Mouse (Mus musculus) neutrophil, adult 5-6 weeks (primary cell): ENCODE results near the gene Sipa1l3. TPM values are rescaled to one million over a fixed set of nuclear protein-coding genes. Genes with fewer than 3 reads are reported as not detected.

Experiments
- ATAC-seq: fragments of 151-379, 151-347 bp; 2 replicates; pipeline ENCODE4 v1.8.0; 2017; ENCODE audit warnings: mild to moderate bottlenecking, moderate TSS enrichment; ENCODE audit not compliant: insufficient number of reproducible peaks, poor library complexity, low FRiP score, severe bottlenecking; ENCODE audit errors: extremely low read depth
- total RNA-seq: library from RNA; stranded (forward); fragments of 200-1000 nt; gene quantifications from 2 replicates; pipeline ENCODE4 v1.2.3, GENCODE M21; 2017

Sipa1l3 gene
- total RNA-seq, 1 experiment from 2014 or later = 10.8 TPM

DNA sequence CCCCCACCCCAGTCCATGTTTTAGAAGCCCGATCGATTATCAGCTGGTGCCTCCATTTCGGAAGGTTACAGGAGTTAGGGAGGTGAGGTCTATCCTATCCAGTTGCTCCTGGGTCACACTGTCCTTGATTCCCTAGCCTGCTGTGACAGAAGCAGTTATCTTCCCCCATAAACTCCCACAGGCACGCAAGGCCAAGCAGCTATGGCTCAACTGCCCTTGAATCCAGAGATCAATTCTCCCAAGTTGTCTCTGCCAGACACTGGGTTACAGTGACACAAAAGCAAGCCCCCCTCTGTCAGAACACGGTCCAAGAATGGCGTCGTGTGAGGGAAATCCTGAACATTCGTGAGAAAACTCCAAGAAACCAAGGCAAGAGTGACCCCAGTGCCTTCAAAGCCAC is 163.0 kb downstream of the Sipa1l3 start:
- no peak for ATAC-seq

DNA sequence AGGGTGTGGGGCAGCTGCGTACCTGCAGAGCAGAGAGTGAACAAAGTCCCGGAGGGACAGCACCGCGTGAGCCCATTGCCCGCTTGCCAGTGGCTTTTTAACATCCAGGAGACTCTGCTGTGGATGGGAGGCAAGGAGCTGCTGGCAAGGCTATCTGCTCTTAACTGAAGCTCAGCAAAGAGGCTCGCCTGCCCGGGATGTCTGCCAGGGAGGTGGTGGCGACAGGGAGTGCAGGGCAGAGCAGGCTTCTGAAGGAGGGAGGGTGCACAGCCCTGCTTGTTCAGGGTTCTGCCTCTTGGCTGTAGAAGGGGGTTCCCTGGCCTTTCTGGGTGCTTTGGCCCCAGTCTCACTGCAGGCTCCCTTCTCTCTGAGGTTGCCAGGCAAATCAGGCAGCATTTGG is 164.3 kb downstream of the Sipa1l3 start:
- no peak for ATAC-seq

DNA sequence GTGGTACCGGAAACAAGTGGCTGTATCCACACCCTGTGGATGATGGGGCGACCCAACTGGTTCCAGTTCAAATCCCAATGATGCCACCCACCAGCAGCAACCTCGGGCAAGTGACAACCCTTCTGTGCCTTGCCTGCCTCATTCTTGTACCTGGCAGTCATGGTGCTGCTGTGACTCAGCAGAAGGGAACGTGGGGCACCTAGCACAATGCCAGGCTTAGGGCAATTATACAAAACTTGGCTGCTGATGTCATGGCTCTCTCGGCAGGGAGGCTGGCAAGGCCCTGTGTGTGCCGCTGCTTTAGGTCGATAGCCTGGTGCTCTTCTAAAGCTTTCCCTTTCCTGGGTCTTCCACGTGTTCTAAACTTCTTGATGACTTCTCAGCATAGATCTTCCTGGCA is 166.2 kb downstream of the Sipa1l3 start:
- no peak for ATAC-seq

DNA sequence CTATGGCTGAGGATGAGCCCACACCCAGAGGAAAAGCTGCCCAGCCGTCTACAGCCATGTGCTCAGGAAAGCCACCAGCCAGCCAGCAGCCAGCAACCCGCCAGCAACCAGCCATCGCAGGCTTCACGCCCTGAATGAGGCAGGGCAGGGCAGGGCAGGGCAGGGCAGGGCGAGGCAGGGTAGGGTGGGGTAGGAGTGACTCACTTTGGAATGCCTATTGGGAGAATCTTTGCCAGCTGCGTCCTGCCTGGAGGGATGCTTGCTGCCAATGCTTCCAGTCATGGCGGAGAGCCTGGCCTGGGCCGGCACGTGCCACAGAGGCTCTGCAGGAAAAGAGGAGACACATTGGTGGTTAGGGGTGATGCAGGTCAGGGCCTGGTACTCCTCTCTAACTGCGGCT is 168.0 kb downstream of the Sipa1l3 start:
- ATAC-seq = no peak

DNA sequence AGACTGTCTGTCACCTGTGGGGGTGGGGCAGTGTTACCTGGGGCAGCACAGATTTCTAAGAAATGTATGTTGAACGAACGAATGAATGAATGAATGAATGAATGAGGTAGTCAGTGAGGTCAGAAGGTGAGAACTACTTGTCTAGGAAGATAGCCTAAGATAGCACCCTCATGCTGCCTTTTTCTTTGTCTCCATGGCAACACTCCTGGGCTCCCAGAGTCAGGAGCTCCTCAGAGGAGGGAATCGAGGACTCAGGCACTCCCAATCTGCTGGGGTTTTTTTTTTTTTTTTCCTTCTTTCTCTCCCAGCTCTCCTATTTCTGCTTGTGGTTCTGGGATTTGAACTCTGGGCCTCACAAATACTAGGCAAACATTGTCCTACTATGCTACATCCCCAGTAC is 172.2 kb downstream of the Sipa1l3 start:
- no peak for ATAC-seq

DNA sequence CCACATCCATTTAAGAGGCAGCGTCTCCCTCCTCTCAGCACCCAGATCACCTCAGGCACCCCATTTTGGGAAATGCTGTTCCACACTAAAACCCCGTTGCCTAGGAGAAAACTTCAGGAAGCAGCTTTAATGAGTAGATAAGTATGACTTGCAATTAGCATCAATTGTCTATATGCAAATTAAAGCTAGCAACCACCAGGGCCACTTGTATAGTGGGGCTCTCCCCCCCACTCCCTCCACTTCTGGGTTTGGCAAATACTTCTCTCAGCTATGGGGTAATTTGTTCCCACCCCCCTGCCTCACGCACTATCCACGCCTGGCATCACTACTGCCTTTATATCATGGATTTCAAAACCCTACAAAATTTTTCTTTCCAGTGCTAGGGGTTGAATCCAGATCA is 172.9 kb downstream of the Sipa1l3 start:
- no peak for ATAC-seq

DNA sequence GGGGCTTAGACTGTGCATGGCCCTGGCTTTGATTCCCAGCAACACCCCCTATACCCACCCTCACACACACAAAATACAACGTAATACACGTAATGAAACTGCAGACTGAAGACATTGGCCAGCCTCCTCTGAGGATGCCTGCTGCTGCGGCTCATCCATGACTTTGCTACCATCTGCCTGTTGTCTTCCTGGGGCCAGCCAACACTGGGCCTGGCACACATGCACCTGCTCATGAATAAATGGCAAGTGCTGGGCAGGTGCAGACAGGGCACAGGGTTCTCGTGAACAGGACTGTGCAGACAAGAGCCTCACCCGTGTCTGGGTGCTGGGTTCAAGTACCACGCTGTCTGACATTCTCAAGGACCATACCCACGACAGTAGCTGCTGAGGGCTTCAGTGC is 174.7 kb downstream of the Sipa1l3 start:
- ATAC-seq = no peak

DNA sequence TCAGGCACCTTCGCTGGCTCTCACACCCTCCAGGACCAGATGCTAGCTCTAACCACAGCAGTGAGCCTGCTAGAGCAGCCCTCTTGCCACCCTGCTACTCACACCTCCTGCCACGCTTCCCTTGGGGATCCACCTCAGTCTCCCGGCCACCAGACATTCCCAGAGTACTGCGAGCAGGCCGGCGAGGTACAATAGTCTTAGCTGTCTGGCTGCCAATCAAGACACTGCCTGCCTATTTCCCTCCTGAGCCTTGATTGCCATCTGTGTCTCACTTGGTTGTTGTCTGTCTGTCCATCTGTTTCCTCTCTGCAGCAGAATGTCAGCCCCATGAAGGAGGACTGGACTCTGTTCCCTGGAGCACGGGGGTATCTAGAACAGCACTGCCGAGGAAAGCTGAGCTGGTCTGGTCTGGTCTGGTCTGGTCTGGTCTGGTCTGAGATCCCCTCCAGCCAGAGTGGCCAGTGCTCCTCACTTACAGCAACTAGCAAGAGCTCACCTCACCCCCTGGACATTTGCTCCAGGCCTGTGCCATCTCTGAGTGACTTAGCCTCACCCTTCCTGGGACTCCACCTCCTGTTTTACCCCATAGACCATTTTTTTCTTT is 175.8 kb downstream of the Sipa1l3 start:
- ATAC-seq = no peak

DNA sequence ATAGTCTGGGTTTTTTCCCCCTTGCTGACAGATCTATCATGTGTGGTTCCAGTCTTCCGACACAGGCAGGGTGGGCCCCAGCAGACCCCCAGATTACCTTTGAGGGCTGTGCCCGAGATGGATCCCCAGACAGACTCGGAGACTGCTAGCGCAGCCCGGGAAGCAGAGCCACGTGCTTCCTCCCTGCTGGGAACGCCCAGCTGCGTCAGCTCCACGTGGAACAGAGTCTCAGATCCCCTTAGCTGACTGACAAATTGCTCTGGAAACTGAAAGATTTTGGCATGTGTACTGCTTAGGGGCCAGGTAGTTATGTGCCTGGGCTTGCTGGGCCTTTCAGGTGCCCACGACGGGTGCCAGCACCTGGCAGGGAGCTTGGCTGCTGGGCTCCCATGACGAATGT is 176.7 kb downstream of the Sipa1l3 start:
- no peak for ATAC-seq

DNA sequence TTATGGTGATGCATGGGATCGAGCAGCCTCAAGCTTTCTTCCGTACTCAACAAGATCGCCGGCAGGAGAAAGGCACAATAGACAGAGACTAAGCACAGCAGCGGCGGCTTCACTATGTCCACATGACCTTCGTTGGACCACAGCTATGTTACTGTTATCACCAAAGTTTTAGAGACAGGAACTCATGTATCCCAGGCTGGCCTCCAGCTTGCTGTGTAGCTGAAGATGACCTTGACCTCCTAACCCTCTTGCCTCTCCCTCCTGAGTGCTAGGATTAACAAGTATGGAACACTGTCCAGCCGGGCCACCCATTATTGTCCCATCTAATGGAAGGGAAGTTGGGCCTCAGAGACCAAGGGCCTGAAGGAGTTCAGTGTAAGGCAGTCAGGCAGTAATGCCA is 177.6 kb downstream of the Sipa1l3 start:
- no peak for ATAC-seq

DNA sequence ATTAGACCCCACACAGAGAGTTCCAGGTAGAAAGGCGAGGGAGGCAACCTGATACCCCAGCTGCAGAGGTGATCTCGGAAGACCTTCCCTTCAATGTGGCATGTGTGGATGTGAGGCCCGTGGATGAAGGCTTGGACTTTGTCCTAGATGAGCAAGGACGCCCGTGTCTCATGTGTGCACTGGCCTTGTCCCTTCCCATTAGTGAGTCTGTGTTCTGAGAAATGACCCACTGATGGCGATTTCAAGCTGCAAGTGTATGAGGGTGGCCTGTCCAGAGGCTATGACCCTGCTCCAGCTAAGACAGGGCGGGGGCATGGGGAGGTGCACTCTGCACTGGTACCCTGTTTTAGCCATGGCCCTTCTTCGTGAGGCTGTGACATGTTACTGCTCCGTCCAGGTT is 178.2 kb downstream of the Sipa1l3 start:
- no peak for ATAC-seq

DNA sequence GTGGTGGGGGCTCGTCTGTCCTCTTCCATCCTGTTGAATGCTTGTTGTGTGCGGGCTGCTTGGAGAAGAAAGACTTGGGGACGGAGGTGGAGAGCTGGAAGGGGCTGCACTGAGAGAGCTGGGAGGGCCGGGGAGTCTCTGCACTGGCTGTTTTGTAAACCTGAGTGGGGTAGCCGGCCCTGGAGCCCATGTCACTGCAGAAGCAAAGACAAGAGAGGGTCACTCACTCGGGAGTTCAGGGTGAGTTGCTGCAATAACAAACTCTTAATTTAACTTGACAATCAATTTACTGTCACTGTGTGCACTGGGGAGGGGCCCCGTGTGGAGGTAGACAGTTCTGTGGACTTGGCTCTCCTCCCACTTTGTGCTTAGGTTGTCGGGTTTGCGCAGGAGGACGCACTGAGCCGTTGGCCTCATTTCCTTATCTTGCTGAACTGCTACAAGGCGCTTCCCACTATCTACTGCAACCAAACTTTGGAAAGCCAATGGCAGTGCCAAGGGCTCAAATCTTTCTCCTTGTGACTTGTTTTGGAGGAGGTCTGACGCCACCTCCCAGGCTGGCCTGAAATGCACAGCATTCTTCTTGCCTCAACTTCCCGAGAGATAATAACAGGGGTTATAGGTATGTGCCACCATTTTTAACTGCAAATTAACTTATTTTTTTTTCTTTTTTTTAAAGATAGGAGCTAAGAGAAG is 179.3 kb downstream of the Sipa1l3 start:
- ATAC-seq = no peak

DNA sequence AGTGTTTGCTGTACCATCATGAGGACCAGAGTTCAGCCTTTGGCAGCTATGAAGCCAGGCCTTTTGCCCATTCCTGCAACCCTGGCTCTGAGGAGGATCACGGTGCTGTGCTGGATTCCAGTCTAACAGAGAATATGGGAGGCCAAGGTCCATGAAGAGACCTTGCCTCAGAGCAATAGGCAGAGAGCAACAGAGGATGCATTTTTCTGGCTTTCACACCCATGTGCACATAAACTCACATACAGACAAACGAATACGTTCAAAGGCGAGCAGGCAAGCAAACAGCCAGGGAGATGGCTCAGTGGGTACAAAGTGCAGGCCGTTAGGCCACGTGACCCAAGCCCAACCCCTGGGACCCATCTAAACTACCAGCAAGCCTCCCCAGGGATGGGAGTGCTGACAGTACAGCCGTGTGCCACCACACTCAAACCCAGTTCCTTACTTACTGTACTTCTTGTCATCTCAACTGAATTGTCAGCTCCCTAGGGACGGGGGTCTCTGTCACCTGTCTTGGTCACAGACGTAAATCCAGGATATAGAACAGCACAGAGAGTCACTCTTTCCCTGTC is 180.0 kb downstream of the Sipa1l3 start:
- no peak for ATAC-seq

DNA sequence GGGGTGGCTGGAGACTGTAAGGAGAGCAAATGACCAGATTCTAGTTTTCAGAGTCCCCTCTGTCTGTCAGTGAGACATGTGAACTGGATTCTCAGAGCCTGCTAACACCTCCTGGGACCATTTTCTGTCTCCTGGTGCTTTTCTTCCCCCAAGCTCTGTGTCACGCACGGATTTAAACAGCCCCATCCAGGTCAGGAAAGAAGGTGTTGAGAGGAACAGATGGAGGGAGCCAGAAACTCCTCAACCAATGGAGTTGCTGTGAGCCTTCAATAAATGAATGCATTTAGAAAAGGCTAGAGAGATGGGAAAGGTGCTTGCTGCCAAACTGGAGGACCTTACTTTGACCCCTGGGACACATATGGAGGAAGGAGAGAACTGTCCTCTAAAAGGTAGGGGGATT is 180.7 kb downstream of the Sipa1l3 start:
- no peak for ATAC-seq

DNA sequence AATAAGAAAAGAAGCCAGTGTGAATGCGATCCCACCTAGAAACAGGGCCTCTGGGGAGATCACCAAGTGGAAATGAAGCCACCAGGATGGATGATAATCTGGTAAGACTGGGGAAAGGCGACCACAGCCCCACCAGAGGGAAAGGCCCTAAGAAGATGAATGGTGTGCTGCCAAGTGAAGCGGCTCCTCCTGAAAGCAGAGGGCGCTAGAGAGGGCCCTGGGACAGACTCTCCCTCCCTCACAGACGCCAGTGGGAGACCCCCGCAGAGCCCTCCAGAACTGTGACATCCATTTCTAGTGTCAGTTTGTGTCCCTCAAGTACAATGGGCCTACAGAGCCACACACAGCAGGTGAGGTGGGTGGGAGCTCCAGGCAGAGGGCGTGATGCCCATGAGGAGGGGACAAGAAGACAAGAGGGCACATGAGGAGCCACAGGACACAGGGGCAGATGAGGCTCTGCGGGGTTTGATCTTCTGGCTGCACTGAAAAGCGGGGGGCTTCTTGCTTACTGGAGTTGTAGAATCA is 181.6 kb downstream of the Sipa1l3 start:
- ATAC-seq = no peak

DNA sequence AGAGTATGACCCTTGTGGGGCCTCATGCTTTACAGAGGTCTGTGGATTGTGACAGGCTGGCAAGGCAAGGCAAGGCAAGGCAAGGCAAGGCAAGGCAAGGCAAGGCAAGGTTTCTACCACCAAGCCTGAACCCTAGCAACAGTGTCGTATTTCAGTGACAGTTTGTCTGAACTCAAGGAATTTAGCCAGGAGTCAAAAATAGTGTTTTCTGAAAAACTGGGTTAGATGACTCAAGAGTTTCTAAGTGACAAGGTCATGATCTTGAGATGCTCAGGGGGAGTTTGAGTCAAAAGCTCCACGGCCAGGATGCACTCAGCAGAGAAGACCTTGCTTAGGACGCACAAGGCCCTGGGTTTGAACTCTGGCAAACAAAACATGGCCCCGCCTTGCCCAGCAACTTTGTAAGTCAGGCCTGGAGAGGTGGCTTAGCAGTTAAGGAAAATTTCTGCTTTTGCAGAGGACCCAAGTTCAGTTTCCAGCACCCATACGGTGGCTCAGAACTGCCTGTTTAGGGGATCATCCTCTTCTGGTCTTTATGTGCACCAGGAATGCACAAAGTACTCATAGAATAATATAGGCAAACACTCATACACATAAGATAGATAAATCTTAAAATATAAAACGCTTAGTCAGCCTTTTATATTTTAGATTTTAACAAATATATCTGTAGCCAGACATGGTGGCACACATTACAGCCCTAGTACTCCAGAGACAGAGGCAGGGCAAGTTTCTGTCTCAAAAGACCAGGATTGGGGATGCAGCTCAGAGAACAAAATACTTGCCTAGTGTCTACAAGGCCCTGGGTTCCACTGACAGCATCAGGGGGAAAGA is 182.4 kb downstream of the Sipa1l3 start:
- ATAC-seq = no peak

DNA sequence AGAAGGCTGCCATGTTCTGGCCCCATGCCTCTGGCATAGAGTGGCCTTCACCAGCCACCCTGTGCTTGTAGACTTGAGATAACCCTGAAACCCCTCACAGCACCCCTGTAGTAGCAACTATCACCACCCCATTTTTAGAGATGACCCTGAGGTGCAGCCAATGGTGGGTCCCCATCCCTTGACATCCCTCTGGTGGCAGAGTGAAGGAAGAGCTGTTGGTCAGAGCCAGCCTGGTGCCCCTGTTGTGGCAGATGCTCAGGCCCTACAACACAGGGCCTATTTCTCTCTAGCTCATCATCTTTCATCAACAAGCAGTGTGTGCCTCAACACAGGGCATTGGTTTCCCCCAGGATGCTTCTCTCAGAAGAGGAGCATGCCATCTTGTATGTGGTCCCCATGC is 183.2 kb downstream of the Sipa1l3 start:
- no peak for ATAC-seq

DNA sequence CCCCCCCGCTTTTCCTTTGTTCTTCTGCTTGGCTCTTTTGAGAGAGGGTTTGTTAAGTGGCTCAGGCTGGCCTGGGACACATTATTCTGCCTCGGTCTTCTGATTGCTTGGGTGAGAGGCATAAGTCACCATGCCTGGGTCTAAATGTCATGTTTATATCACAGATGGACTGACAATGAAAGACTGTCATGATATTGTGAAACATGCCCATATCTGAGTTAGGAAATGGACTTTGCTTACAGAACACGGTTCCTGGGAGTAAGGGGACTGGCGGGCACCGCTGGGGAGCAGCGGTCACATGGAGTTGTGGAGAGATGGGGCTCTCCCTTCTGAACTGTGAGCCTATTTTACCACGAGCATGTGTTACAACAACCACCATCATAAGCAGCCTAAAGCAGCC is 184.3 kb downstream of the Sipa1l3 start:
- ATAC-seq = no peak

DNA sequence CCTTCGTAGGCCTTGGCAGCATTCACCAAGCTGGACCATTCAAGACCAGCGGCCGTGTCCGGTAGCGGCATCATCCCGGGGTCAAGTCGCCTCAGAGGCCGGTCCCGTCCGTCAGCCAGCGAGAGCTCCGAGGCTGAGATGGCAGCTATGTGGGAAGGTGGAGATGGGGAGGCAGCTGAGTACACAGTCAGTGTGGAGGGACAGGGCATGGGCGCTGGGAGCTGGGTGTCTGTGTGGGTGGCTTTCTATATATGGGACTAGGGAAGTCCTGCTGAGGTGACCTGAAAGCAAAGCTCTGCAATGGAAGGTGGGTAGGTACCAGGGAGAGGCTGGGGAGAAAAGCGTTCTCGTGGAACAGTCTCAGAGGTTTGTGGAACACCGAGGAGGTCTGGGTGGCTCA is 189.5 kb downstream of the Sipa1l3 start:
- no peak for ATAC-seq

DNA sequence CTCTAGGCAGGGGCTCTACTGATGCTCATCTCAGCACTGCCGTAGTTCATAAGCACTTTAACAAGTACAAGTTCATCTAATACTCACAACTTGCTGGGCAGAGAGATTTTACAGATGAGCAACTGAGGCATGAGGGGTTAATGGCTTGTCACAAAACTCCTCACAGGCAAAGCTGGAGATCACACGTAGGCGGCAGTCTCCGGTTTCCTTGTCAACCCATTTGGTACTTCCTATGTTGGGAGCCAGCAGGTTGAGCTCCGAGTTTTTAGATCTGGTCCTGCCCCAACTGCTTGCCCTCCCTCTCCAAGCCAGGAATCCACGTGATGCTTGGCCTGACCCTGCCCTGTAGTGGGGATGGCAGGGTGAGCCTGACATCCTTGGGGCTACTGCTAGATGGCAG is 191.4 kb downstream of the Sipa1l3 start:
- no peak for ATAC-seq
